Mouse (Mus musculus): ENCODE measurements around the gene Casp8. TPM values are rescaled to one million over a fixed set of nuclear protein-coding genes. Genes with fewer than 3 reads are reported as not detected.
A peak's percentile ranks its signal among the peaks of the same experiment; 100 is the strongest.
"Not testable (repeated sequence)": the region's sequence is repeated elsewhere in the genome, so short reads cannot be mapped to it uniquely, and the experiment has no call there.

The Casp8 gene
- polyA plus RNA-seq (2012) = 0.05 and 0.08 TPM in 2 replicates

GRCm38 (mm10) chr1:58795291-58796058, at the start of gene Casp8:
Gene Casp8 (plus strand): TSS chr1:58795374.
- peaks cover 9% of the 10 kb centered on the region for H3K36me3 ChIP-seq (ENCODE audit: control insufficient read depth)
- H3K27me3 ChIP-seq (ENCODE audit: control insufficient read depth) = no peaks in the 10 kb centered on the region
- H3K9me3 ChIP-seq (ENCODE audit: control insufficient read depth, low read length) = no peaks in the 10 kb centered on the region
- no peak for TF ChIP-seq TAL1 (IDR thresholded peaks at IDR 0.05; ENCODE audit: low read length)
- no peak for TF ChIP-seq GATA1 (IDR thresholded peaks at IDR 0.05; ENCODE audit: low read length)
- H3K4me1 ChIP-seq (ENCODE audit: control insufficient read depth) = peaks cover 27% of the 10 kb centered on the region
- H3K4me3 ChIP-seq (replicated peaks) = peak within 1 kb of the TSS; percentile 85

GRCm38 (mm10) chr1:58746880-58747279, 48.3 kb upstream of the Casp8 start:
- peaks cover 6% of the 10 kb centered on the region for H3K4me1 ChIP-seq (ENCODE audit: control insufficient read depth)
- TF ChIP-seq TAL1 (IDR thresholded peaks at IDR 0.05; ENCODE audit: low read length) (no peak), GATA1 (IDR thresholded peaks at IDR 0.05; ENCODE audit: low read length) (no peak)
- no peaks in the 10 kb centered on the region for H3K9me3 ChIP-seq (ENCODE audit: control insufficient read depth, low read length)
- peaks cover 39% of the 10 kb centered on the region for H3K36me3 ChIP-seq (ENCODE audit: control insufficient read depth)
- no peak overlapping the region for H3K4me3 ChIP-seq (replicated peaks)
- no peaks in the 10 kb centered on the region for H3K27me3 ChIP-seq (ENCODE audit: control insufficient read depth)

GRCm38 (mm10) chr1:58759451-58759850, 35.7 kb upstream of the Casp8 start:
- Histone ChIP-seq H3K36me3 (ENCODE audit: control insufficient read depth) (peaks cover 12% of the 10 kb centered on the region), H3K4me1 (ENCODE audit: control insufficient read depth) (no peaks in the 10 kb centered on the region), H3K9me3 (ENCODE audit: control insufficient read depth, low read length) (no peaks in the 10 kb centered on the region), H3K4me3 (replicated peaks) (no peak overlapping the region), H3K27me3 (ENCODE audit: control insufficient read depth) (no peaks in the 10 kb centered on the region)
- no peak for TF ChIP-seq GATA1 (IDR thresholded peaks at IDR 0.05; ENCODE audit: low read length)
- TF ChIP-seq TAL1 (IDR thresholded peaks at IDR 0.05; ENCODE audit: low read length) = no peak

- H3K27me3 ChIP-seq (ENCODE audit: control insufficient read depth) = no peaks in the 10 kb centered on the region
- H3K36me3 ChIP-seq (ENCODE audit: control insufficient read depth) = peaks cover 6% of the 10 kb centered on the region
- H3K9me3 ChIP-seq (ENCODE audit: control insufficient read depth, low read length) = no peaks in the 10 kb centered on the region
- TF ChIP-seq GATA1 (IDR thresholded peaks at IDR 0.05; ENCODE audit: low read length) (no peak), TAL1 (IDR thresholded peaks at IDR 0.05; ENCODE audit: low read length) (no peak)
- no peaks in the 10 kb centered on the region for H3K4me1 ChIP-seq (ENCODE audit: control insufficient read depth)
- H3K4me3 ChIP-seq (replicated peaks) = no peak overlapping the region
Measured at GRCm38 (mm10) chr1:58760581-58760980, 34.6 kb upstream of the Casp8 start.

DNA sequence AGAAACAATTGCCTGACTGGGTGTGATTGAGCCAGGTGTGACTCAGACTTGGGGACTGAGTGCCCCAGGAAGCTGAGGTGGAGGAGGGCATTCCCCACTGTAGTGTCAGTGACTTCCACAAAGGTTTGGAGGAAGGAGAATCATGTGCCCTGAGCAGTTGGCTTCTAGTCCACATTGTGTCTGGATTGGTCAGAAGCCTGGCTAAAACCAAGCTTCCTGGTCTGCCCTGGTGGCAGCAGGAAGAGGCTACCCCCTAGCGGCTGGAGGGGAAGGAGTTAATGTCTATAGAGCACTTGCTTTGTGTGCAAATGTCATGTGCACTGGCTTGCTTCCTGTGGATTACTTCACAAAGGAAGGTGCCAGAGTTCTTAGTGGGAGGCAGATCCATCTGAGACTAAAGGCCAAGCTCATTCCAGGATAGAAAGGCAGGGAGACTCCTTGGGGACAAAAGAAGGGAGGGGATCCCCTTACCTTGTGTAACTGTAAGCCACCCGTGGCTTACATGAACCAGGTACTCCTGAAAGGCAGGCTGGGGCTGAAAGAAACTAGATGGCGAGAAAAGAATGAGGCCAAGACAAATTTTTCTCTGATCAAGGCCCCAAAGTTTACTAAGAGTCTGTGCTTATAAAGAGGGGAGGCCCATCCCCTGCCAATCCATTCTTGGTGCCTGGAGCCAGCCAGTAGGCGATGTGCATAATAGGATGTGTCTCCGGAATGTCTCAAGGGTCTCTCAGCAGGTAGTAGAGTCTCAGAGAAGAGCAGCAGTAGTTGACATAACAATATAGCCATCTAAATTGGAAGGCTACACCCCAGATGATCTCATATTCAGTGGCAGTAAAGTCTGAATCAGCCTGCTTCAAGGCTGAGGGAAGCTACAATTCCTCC, 33.5 kb upstream of the Casp8 start:
- H3K4me1 ChIP-seq (ENCODE audit: control insufficient read depth); H3K4me3 ChIP-seq (replicated peaks); H3K36me3 ChIP-seq (ENCODE audit: control insufficient read depth); H3K27me3 ChIP-seq (ENCODE audit: control insufficient read depth); H3K9me3 ChIP-seq (ENCODE audit: control insufficient read depth, low read length): not testable (repeated sequence)

- no peaks in the 10 kb centered on the region for H3K27me3 ChIP-seq (ENCODE audit: control insufficient read depth)
- no peaks in the 10 kb centered on the region for H3K4me1 ChIP-seq (ENCODE audit: control insufficient read depth)
- TF ChIP-seq TAL1 (IDR thresholded peaks at IDR 0.05; ENCODE audit: low read length) = no peak
- no peak for TF ChIP-seq GATA1 (IDR thresholded peaks at IDR 0.05; ENCODE audit: low read length)
- no peaks in the 10 kb centered on the region for H3K9me3 ChIP-seq (ENCODE audit: control insufficient read depth, low read length)
- peaks cover 4% of the 10 kb centered on the region; the same call in 1 of the 2 replicates for H3K36me3 ChIP-seq (ENCODE audit: control insufficient read depth)
- H3K4me3 ChIP-seq (replicated peaks) = no peak overlapping the region
Measured at GRCm38 (mm10) chr1:58762576-58762975, 32.6 kb upstream of the Casp8 start.

- H3K4me3 ChIP-seq (replicated peaks); H3K36me3 ChIP-seq (ENCODE audit: control insufficient read depth); H3K4me1 ChIP-seq (ENCODE audit: control insufficient read depth); H3K27me3 ChIP-seq (ENCODE audit: control insufficient read depth); H3K9me3 ChIP-seq (ENCODE audit: control insufficient read depth, low read length): not testable (repeated sequence)
Measured at GRCm38 (mm10) chr1:58766446-58766845, 28.7 kb upstream of the Casp8 start.

DNA sequence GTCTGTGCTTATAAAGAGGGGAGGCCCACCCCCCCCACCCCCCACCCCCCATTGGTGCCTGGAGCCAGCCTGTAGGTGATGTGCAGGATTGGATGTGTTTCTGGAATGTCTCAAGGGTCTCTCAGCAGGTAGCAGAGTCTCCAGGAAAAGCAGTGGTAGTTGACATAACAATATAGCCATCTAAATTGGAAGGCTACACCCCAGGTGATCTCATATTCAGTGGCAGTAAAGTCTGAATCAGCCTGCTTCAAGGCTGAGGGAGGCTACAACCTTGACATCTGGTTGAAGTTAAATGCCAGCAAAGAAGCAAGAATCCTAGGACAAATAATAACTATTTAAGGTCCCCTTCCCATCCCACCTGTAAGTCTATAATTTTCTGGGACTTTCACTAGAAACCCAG, 26.0 kb upstream of the Casp8 start:
- H3K9me3 ChIP-seq (ENCODE audit: control insufficient read depth, low read length) = no peaks in the 10 kb centered on the region
- H3K36me3 ChIP-seq (ENCODE audit: control insufficient read depth) = no peaks in the 10 kb centered on the region
- H3K4me1 ChIP-seq (ENCODE audit: control insufficient read depth) = no peaks in the 10 kb centered on the region; the same call in 1 of the 2 replicates
- H3K4me3 ChIP-seq (replicated peaks) = no peak overlapping the region
- TF ChIP-seq TAL1 (IDR thresholded peaks at IDR 0.05; ENCODE audit: low read length) (no peak), GATA1 (IDR thresholded peaks at IDR 0.05; ENCODE audit: low read length) (no peak)
- no peaks in the 10 kb centered on the region for H3K27me3 ChIP-seq (ENCODE audit: control insufficient read depth)

- Histone ChIP-seq H3K4me1 (ENCODE audit: control insufficient read depth) (no peaks in the 10 kb centered on the region; the same call in 1 of the 2 replicates), H3K9me3 (ENCODE audit: control insufficient read depth, low read length) (no peaks in the 10 kb centered on the region), H3K4me3 (replicated peaks) (no peak overlapping the region), H3K36me3 (ENCODE audit: control insufficient read depth) (no peaks in the 10 kb centered on the region), H3K27me3 (ENCODE audit: control insufficient read depth) (no peaks in the 10 kb centered on the region)
- no peak for TF ChIP-seq GATA1 (IDR thresholded peaks at IDR 0.05; ENCODE audit: low read length)
- TF ChIP-seq TAL1 (IDR thresholded peaks at IDR 0.05; ENCODE audit: low read length) = no peak
Measured at GRCm38 (mm10) chr1:58769701-58770100, 25.5 kb upstream of the Casp8 start.
